Comparison of ENCODE assay signal across 12 mouse cellular contexts in genomic region chr1:170395101-170395500, GRCm38 (mm10).
DNase-seq lines count a peak whose midpoint lies in the region; ATAC-seq lines count a peak whose summit lies in the region.
"Had no signal": no experiment of that assay in that cellular context is flagged by ENCODE, and none has a peak within 500 bp of the region (broad histone marks: within the 10 kb centered on the region; RNA-seq: fewer than 3 reads in every experiment).

No protein-coding gene starts in this region.

- intact Hi-C loops in gastrocnemius, postnatal 36 days (cut with DNase I), result no loop called here

- DNase-seq in frontal cortex, postnatal 25 days (ENCODE audit: low spot score in 2 of 2), result no peak
- peak; percentile 31 to 32 for DNase-seq in kidney, adult 8-10 months
- no peak for DNase-seq in kidney, postnatal 4 days
- peak; percentile 58 to 66 for DNase-seq in adrenal gland, postnatal 36 days
- peak; percentile 18 for DNase-seq in kidney, postnatal 10 days
- DNase-seq in ovary, postnatal 10 days (ENCODE audit: low spot score), result no peak
- DNase-seq in gastrocnemius, postnatal 36 days, result no peak
- DNase-seq: cerebellum, adult 11 months; cerebellum, postnatal 25 days had no signal

- ATAC-seq in frontal cortex, adult (ENCODE audit: low TSS enrichment), result 0 out of 2 replicates have a peak, but pooled peaks have one; percentile 5
- ATAC-seq: liver, embryonic 12.5 days; midbrain, embryonic 16.5 days had no signal

Comparison
In these comparisons a context has a peak if more than half of its experiments do, and no peak if none do; other contexts are left out.
1. DNase-seq: peak in kidney, adult 8-10 months (2 of 2), adrenal gland, postnatal 36 days (2 of 2) and kidney, postnatal 10 days (single experiment); none in frontal cortex, postnatal 25 days (0 of 2), kidney, postnatal 4 days (0 of 2), ovary, postnatal 10 days (single experiment) and gastrocnemius, postnatal 36 days (0 of 2).